Mouse (Mus musculus) embryonic fibroblast, embryonic 13.5 days (primary cell): ENCODE measurements around the gene Med12. TPM values are rescaled to one million over a fixed set of nuclear protein-coding genes. Genes with fewer than 3 reads are reported as not detected.

Source experiments
- H3K27ac ChIP-seq: 2 replicates; pipeline ENCODE4 v1.5.1; 2012; ENCODE audit warnings: low read length, control low read depth, inconsistent platforms; ENCODE audit not compliant: insufficient read depth
- H3K4me1 ChIP-seq: 2 replicates; pipeline ENCODE4 v1.6.1; 2011; ENCODE audit warnings: low read length; ENCODE audit not compliant: control insufficient read depth, insufficient read depth
- H3K4me3 ChIP-seq: 2 replicates; pipeline ENCODE4 v1.5.1; 2011; ENCODE audit warnings: mild to moderate bottlenecking, control low read depth, low read length; ENCODE audit not compliant: insufficient read depth
- CTCF ChIP-seq: IDR thresholded peaks from 2 replicates; pipeline ENCODE4 v1.5.1; 2011; ENCODE audit warnings: mild to moderate bottlenecking, control low read depth, low read length, moderate library complexity, borderline replicate concordance; ENCODE audit not compliant: insufficient read depth
- POLR2A ChIP-seq: IDR thresholded peaks from 2 replicates; pipeline ENCODE4 v1.6.1; 2011; ENCODE audit warnings: low read depth, mild to moderate bottlenecking, control low read depth, low read length, moderate library complexity
- polyA plus RNA-seq: library from polyadenylated mRNA; stranded (reverse); fragments of >200 nt; gene quantifications from 2 replicates; pipeline ENCODE4 v1.2.4, GENCODE M21; 2011; ENCODE audit warnings: low read depth; ENCODE audit not compliant: missing spikeins, insufficient read length

The Med12 gene
- polyA plus RNA-seq, 1 experiment, result 47.9 TPM

DNA sequence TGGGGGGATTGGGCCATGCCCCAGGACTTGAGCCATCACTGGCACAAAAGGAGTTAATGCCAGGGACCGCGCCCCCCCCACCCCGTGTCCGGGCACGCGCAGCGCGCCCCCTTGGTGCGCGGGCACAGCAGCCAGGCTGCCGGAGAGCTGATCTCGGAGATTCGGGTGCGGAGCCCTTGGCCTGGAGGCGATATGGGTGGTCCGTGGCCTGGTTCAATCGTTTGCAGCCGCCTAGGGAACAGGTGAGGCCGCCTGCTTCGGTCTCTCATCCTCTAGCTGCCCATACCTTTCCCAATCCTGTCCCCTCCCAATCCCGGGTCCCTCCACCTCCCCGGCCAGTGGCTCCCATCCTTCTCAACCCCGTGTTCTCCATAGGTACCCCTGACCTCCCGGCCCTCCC, 25.2 kb downstream of the Med12 start, which contains the start of gene Nlgn3:
Nlgn3 (plus strand) TSS at position 114 of the 400 bp plus-strand sequence.
- no peaks in the 10 kb centered on the region for H3K4me1 ChIP-seq
- H3K27ac ChIP-seq, result no peak within 1 kb of the TSS
- TF ChIP-seq POLR2A (no peak), CTCF (no peak)
- no peak within 1 kb of the TSS for H3K4me3 ChIP-seq

GRCm38 (mm10) chrX:101299473-101300426, 25.9 kb downstream of the Med12 start:
- no peak for TF ChIP-seq POLR2A
- TF ChIP-seq CTCF, result no peak
- H3K4me1 ChIP-seq, result no peaks in the 10 kb centered on the region
- H3K4me3 ChIP-seq, result no peak overlapping the region
- H3K27ac ChIP-seq, result no peak overlapping the region

DNA sequence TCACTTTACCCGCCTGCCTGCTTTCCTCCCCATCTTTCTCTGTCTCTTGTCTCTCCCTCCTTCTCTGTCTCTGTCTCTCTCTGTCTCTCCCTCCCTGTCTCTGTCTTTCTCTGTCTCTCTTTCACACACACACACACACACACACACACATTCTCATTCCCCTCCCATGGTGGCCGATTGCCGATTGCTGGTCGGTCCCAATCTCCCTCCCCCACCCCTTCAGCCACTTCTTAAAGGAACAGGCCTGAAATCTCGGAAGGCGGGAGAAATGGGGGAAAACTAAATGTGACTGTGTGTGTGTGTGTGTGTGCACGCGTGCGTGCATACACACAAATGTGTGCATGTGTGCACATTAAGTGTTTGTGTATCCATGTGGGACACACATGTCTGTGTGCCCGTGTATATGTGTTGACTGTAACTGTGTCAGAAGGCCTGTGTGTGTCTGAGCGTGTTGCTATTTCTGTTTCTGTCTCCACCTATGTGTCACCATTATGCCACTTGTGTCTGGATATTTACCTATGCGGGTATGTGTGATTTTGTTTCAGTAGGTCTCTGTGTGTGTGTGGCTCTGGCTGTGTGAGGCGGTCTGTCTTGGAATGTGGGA, 26.7 kb downstream of the Med12 start:
- Histone ChIP-seq H3K4me3 (no peak overlapping the region), H3K27ac (no peak overlapping the region)

DNA sequence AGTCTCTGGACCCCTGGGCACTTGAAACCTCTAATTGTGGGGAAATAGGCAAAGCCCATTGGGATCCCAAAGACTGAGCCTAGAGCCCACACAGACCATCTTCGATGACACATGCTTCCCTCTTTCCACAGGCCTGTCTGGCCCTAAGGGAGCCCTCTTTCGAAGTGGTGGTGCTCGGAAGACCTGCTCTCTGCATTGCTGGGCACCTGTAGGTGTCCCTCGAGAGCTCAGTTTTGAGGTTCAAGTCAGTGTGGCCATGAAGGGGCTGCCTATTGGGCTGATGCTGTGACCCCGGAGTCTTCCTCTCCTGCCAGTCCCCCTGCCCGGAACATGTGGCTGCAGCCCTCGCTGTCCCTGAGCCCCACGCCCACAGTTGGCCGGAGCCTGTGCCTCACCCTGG, 27.8 kb downstream of the Med12 start:
- TF ChIP-seq CTCF (no peak), POLR2A (no peak)
- no peak overlapping the region for H3K4me3 ChIP-seq
- H3K4me1 ChIP-seq, result no peaks in the 10 kb centered on the region
- H3K27ac ChIP-seq, result no peak overlapping the region

More for the DNA sequence above, 26.7 kb downstream of the Med12 start:
- TF ChIP-seq POLR2A (no peak), CTCF (no peak)
- H3K4me1 ChIP-seq, result no peaks in the 10 kb centered on the region

DNA sequence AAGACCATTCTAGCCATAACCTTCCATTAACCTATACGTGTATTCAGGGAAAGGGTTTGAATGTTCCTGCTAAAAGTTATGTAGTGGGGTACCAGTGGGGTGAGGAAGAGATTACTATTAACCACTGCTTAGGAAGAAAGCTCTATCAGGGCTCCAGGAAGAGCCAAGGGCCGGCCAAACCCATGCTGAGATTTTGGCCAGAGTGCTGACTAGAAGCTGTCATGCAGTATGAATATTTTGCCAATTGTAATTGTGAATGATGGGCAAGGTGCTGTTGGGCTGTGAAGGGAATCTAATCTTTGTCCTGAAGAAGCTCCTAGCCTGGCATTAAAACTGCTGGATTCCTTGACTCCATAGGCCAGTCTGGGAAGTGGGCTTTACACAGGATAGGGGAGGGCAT, 30.8 kb downstream of the Med12 start:
- no peaks in the 10 kb centered on the region for H3K4me1 ChIP-seq
- no peak overlapping the region for H3K27ac ChIP-seq
- H3K4me3 ChIP-seq, result no peak overlapping the region
- TF ChIP-seq CTCF (no peak), POLR2A (no peak)

DNA sequence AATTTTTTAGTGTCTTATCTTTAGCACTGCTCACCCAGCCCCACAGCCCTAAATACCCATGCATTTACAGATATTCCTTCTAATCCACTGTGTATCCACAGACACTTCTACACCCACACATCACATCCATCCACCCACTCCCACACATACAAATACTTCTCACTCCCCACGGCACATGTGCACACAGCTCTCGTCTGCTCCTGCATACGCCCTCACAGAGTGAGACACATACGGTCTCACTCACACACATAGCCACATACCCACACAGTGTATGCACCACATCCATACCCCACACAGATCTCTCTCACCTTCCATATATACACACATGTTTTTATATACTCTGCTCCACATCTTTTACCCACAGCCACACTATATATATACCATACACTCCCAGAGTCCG, 35.5 kb downstream of the Med12 start:
- H3K4me1 ChIP-seq, result no peaks in the 10 kb centered on the region
- no peak for TF ChIP-seq POLR2A
- no peak for TF ChIP-seq CTCF
- H3K27ac ChIP-seq, result no peak overlapping the region
- no peak overlapping the region for H3K4me3 ChIP-seq

- TF ChIP-seq CTCF (no peak), POLR2A (no peak)
- no peak overlapping the region for H3K4me3 ChIP-seq
- no peaks in the 10 kb centered on the region for H3K4me1 ChIP-seq
- H3K27ac ChIP-seq, result no peak overlapping the region
Observed at GRCm38 (mm10) chrX:101313625-101314359, 40.0 kb downstream of the Med12 start.

DNA sequence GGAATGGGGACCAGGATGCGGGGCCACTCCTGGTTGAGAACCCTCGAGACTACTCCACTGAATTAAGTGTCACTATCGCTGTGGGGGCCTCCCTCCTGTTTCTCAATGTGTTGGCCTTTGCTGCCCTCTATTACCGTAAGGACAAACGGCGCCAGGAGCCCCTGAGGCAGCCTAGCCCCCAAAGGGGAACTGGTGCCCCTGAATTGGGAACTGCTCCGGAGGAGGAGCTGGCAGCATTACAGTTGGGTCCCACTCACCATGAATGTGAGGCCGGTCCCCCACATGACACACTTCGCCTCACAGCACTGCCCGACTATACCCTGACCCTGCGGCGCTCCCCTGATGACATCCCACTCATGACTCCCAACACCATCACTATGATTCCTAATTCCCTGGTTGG, 45.9 kb downstream of the Med12 start:
- no peak for TF ChIP-seq POLR2A
- TF ChIP-seq CTCF, result no peak
- no peak overlapping the region for H3K27ac ChIP-seq
- H3K4me1 ChIP-seq, result no peaks in the 10 kb centered on the region
- no peak overlapping the region for H3K4me3 ChIP-seq

DNA sequence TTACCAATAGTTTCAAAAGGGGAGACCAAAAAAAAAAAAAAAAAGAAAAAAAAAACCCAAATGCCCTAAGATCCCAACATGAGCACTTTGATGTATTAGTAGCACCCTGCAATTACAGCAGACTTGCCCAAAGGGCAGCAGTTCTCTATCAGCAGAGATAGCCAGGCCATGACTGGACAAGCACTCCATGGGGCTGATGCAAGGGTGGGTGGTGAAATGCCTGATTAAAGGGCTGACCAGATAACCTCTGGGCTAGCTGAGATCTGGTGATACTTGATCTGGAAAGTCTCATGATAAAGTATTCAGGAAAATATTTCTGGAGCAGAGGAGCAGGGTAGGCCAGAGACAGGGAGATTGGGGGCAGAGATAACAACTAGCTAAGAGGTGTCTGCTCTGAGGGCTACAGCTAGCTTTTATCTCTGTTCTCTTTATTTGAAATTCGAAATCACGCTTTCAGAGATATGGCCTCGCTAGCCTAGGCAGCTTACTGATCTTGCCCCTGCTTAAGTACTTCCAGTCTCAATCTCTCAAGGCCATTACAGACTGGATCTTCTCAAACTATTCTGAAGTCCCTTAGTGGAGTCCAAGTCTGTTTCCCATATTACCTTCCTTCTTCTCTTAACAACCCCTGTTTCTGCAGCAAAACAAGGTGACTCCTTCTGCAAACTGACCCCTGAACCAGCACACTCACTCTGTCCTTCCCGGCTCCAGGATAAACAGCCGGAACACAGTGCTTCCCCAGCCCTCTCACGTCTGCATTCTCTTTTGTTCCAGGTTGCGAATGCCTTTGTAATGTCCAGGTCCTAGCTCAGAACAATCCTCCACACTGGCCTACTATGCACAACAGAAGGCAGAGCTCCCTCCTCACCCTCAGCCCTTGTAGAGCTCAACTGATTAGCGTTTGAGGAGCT, 52.4 kb downstream of the Med12 start:
- no peak overlapping the region for H3K4me3 ChIP-seq
- no peaks in the 10 kb centered on the region; the same call in 1 of the 2 replicates for H3K4me1 ChIP-seq
- no peak for TF ChIP-seq CTCF
- TF ChIP-seq POLR2A, result no peak
- H3K27ac ChIP-seq, result no peak overlapping the region
